Mouse (Mus musculus) spleen, adult 2 months (tissue): ENCODE measurements around the gene Smpd2. TPM values are rescaled to one million over a fixed set of nuclear protein-coding genes. Genes with fewer than 3 reads are reported as not detected.

ENCODE experiments used
- DNase-seq, 2 experiments: peaks; one replicate each; pipeline versions ENCODE4 v3.0.0 to v3.0.0-alpha.2; 2012 to 2021; ENCODE audit warnings: low spot score in 2 of 2, low read depth in 1 of 2
- H3K27ac ChIP-seq: fragments of 200-500 bp; 2 replicates; pipeline ENCODE4 v1.5.1; 2012; ENCODE audit warnings: low read length, inconsistent platforms; ENCODE audit not compliant: insufficient read depth
- H3K27me3 ChIP-seq: fragments of 200-500 bp; 2 replicates; pipeline ENCODE4 v1.6.1; 2012; ENCODE audit warnings: mild to moderate bottlenecking, moderate library complexity, low read length, inconsistent platforms; ENCODE audit not compliant: control insufficient read depth, insufficient read depth
- H3K36me3 ChIP-seq: fragments of 200-500 bp; 2 replicates; pipeline ENCODE4 v1.6.1; 2012; ENCODE audit warnings: mild to moderate bottlenecking, low read length, inconsistent platforms; ENCODE audit not compliant: control insufficient read depth, insufficient read depth
- H3K4me1 ChIP-seq: fragments of 200-500 bp; 2 replicates; pipeline ENCODE4 v1.6.1; 2011; ENCODE audit warnings: inconsistent platforms; ENCODE audit not compliant: control insufficient read depth, insufficient read depth, insufficient read length
- H3K4me3 ChIP-seq: fragments of 200-500 bp; 2 replicates; pipeline ENCODE4 v1.5.1; 2011; ENCODE audit warnings: mild to moderate bottlenecking, inconsistent platforms; ENCODE audit not compliant: insufficient read depth, insufficient read length; ENCODE audit errors: extremely low read depth
- CTCF ChIP-seq: fragments of 200-500 bp; IDR thresholded peaks from 2 replicates; pipeline ENCODE4 v1.5.1; 2011; ENCODE audit warnings: mild to moderate bottlenecking, inconsistent platforms; ENCODE audit not compliant: insufficient read depth, insufficient read length, insufficient replicate concordance; ENCODE audit errors: extremely low read depth
- POLR2A ChIP-seq: fragments of 200-500 bp; IDR thresholded peaks from 2 replicates; pipeline ENCODE4 v1.6.1; 2011; ENCODE audit warnings: low read depth, low read length, inconsistent platforms
- WGBS: fragments of 180-500 bp; shearing (Covaris S2); methylation state at CpG from one replicate; pipeline ENCODE4 v1.1.7; 2018; 5-methylcytosine and 5-hydroxymethylcytosine counted together
- polyA plus RNA-seq: library from polyadenylated mRNA; depleted of rRNA; stranded (reverse); fragments of >200 nt; gene quantifications from 2 replicates; pipeline ENCODE4 v1.2.3, GENCODE M21; 2012; rRNA removed

Gene Smpd2
- 35.6 and 36.3 TPM in 2 replicates for polyA plus RNA-seq

DNA sequence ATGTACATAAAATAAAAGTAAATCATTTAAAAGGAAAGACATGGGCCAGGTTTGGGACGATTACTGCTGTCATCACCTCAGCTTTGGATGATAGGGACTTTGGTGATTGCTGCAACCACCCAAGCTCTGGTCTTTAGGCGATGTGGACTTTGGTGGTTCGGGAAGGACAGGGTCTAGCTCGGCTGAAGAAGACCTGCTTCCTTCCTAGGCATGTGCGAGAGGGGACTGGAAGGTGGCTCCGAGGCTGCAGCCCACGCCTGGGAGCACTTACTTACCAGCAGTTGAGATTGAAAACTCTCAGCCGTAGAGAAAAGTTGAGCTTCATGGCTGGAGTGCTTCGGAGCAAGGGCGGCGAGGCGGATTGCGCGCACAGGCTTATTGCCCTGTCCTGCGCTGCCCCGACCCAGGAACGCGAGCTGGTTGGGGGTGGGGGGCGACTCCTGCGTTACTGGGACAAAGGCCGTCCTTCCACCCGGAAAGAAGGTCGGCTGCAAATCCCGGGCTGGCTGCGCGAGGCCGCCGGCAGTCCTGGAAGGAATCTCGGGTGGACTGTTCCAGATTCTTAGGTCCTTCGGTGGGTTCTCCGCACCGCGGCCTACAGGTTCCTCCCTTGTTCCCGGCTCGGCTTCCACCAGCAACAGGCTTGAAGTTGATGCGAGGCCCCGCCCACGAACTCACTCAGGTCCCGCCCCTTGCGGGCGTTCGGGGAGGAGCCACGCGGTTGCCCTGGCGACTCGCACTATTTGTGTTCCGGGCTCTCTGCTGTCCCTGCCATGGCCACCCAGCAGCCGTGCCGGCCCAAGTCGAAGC lies at the start of gene Smpd2, which contains the start of gene Ppil6:
Gene Smpd2, minus strand, starts transcription at position 662 of the 810 bp plus-strand sequence.
Gene Ppil6, plus strand, starts transcription at position 732 of the 810 bp plus-strand sequence.
- peak; percentile 73 to 93 for DNase-seq
- WGBS: under 1% methylated on average over 49 of the region's 50 CpGs
- Histone ChIP-seq H3K27me3 (no peaks in the 10 kb centered on the region), H3K36me3 (peaks cover 26% of the 10 kb centered on the region), H3K27ac (peak within 1 kb of the TSS; percentile 44; the same call in 1 of the 2 replicates), H3K4me3 (peak within 1 kb of the TSS; percentile 84), H3K4me1 (no peaks in the 10 kb centered on the region; the same call in none of the 2 replicates)
- peak; percentile 11; the same call in 1 of the 2 replicates for TF ChIP-seq POLR2A
- TF ChIP-seq CTCF: no peak

DNA sequence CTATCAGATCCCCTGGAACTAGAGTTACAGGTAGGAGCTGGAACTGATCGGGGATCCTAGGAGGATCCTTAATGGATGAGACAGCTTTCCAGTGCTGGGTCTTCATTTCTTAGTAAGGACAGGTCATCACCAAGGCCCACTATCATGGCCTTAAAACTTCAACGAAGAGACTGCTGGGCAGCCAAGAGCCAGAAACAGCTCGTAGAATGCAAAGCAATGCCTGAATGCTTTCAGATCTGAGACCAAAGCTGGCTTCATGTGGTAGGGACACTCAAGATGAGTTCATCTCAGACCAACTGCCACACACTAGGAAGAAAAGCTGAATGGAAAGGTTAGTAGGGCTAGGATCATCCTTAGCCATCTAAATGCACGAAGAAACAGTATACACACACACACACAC lies 48.8 kb upstream of the Smpd2 start:
- no peak for DNase-seq
- peaks cover 2% of the 10 kb centered on the region; the same call in 1 of the 2 replicates for H3K36me3 ChIP-seq
- H3K4me1 ChIP-seq: no peaks in the 10 kb centered on the region
- TF ChIP-seq CTCF: no peak
- TF ChIP-seq POLR2A: no peak
- 90% methylated on average over 4 of the region's 4 CpGs for WGBS
- H3K27ac ChIP-seq: no peak overlapping the region
- no peak overlapping the region for H3K4me3 ChIP-seq
- no peaks in the 10 kb centered on the region for H3K27me3 ChIP-seq

DNA sequence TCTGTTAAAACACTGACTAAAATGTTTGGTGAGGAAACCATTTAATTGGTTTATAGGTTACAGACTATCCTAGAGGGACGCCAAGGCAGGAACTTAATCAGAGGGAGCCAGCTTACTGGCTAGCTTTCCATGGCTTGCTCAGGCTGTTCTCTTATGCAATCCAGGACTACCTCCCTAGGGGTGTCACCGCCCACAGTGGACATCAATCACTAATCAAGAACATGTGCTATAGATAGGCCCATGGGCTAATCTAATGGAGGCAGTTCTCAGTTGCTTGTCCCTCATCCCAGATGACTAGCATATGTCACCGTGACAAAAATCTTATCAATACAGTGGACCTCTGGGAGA lies 47.8 kb upstream of the Smpd2 start:
- H3K36me3 ChIP-seq: peaks cover 2% of the 10 kb centered on the region; the same call in 1 of the 2 replicates
- DNase-seq: no peak
- no peaks in the 10 kb centered on the region for H3K4me1 ChIP-seq
- H3K27ac ChIP-seq: no peak overlapping the region
- H3K4me3 ChIP-seq: no peak overlapping the region
- H3K27me3 ChIP-seq: no peaks in the 10 kb centered on the region
- TF ChIP-seq CTCF (no peak), POLR2A (no peak)
- WGBS: 93% methylated on average over 3 of the region's 3 CpGs

DNA sequence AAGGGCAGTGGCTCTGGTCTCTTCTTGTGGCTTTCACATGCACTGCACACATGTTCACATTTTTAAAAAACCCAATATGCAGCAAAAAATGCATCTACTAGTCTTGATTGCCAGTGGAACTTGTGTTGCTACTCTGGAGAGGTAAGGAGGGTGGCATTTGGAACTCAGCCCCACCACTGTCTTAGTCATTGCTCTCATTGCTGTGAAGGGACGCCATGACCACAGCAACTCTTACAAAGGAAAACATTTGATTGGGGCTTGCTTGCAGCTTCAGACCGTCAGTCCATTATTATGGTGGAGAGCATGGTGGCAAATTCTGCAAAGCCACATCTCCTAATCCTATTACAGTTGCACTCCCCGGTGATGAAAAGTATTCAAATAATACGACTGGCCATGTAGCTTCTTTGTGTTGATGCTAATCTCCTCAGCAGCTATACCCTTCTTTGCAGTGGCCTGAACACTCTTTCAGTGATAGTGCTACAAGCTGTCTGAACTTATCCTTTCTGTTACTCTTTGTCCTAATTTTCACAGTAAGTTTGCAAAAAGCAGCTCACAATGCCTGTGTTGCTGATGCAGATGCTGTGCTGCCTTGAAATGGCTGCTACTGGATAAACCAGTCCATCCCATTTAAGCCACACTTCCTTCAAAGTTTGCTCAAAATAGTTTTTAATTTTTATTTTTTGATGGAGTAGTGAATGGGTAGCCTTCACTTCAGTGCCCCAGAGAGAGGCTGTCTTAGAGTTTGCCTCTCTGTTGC lies 47.2 kb upstream of the Smpd2 start:
- 93% methylated on average over 4 of the region's 4 CpGs for WGBS
- Histone ChIP-seq H3K27ac (no peak overlapping the region), H3K36me3 (peaks cover 6% of the 10 kb centered on the region), H3K4me3 (no peak overlapping the region), H3K4me1 (no peaks in the 10 kb centered on the region), H3K27me3 (no peaks in the 10 kb centered on the region)
- TF ChIP-seq CTCF: no peak
- no peak for TF ChIP-seq POLR2A
- DNase-seq: no peak

DNA sequence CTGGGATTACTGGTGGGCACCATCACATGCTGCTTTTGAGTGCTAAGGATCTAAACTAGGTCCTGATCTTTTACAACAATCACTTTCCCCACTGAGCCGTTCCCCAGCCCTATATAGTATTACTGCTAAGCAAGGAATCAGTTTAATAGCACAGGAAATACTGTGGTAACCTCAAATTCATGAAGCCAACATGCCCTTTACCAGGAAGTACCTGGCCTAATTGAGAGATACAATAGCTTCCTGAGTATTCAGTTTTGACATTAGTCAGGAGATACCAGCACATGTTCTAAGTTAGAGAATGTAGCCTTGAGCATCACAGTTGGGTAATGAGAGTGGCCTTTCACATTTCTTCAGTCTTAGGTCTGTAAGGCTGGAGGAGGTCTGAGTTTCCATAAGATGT lies 46.5 kb upstream of the Smpd2 start:
- DNase-seq: no peak
- WGBS: 45% methylated on average over 1 of the region's 1 CpGs
- Histone ChIP-seq H3K4me1 (no peaks in the 10 kb centered on the region), H3K27ac (no peak overlapping the region), H3K36me3 (peaks cover 6% of the 10 kb centered on the region), H3K4me3 (no peak overlapping the region), H3K27me3 (no peaks in the 10 kb centered on the region)
- TF ChIP-seq POLR2A (no peak), CTCF (no peak)

DNA sequence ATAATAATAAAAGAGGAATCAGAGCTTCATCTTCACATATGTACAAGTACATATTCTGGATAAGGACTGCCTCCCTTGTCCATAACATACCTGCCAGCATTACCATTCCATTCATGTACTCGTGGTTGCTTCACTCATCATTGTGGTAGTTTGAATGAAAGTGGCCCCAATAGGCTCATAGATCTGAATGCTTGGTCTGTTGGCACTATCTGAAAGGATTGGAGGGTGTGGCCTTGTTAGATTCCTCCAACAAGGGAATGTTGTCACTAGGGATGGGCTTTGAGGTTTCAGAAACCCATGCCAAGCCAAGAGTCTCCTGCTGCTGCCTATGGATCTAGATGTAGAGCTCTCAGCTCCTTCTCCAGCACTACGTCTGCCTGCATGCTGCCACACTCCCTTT lies 45.8 kb upstream of the Smpd2 start:
- Histone ChIP-seq H3K4me1 (no peaks in the 10 kb centered on the region), H3K27ac (no peak overlapping the region), H3K4me3 (no peak overlapping the region), H3K36me3 (peaks cover 6% of the 10 kb centered on the region), H3K27me3 (no peaks in the 10 kb centered on the region)
- WGBS: 90% methylated on average over 2 of the region's 2 CpGs
- no peak for DNase-seq
- TF ChIP-seq POLR2A (no peak), CTCF (no peak)

DNA sequence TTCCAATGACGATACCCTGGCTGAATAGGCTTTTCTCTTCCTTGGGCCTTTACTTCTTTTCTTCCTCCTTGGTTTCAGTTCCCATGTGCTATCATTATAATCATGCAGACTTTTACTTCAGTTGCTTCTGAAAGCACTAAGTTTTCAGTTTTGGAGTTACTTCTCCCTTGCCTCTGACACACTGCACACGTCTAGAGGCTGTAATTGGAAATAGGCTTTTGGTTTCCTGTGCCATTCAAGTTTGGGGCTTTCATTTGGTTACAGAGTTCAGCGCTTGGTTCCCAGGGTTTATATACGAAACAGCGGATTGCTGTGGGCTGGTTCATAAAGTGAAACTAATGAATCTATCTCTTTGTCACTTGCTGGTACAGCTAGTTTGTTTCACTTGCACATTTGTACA lies 39.8 kb upstream of the Smpd2 start:
- 29% methylated on average over 5 of the region's 5 CpGs for whole genome bisulfite sequencing
- peaks cover 20% of the 10 kb centered on the region for H3K36me3 ChIP-seq
- TF ChIP-seq CTCF (no peak), POLR2A (no peak)
- H3K27me3 ChIP-seq: no peaks in the 10 kb centered on the region
- no peak for DNase-seq
- H3K27ac ChIP-seq: peak overlapping the region; percentile 15; the same call in 1 of the 2 replicates
- no peaks in the 10 kb centered on the region; the same call in 1 of the 2 replicates for H3K4me1 ChIP-seq
- no peak overlapping the region for H3K4me3 ChIP-seq
